Mouse (Mus musculus) kidney, adult 18-20 months (tissue): ENCODE measurements at regions not wholly inside any gene's neighbourhood (a gene's known extent, or its start where the extent isn't known, plus 50 kb on each side); places are given as distances from the start of the nearest gene placed in this dataset.

Experiments
- DNase-seq: peaks from one replicate; pipeline ENCODE4 v3.0.0; 2021

DNA sequence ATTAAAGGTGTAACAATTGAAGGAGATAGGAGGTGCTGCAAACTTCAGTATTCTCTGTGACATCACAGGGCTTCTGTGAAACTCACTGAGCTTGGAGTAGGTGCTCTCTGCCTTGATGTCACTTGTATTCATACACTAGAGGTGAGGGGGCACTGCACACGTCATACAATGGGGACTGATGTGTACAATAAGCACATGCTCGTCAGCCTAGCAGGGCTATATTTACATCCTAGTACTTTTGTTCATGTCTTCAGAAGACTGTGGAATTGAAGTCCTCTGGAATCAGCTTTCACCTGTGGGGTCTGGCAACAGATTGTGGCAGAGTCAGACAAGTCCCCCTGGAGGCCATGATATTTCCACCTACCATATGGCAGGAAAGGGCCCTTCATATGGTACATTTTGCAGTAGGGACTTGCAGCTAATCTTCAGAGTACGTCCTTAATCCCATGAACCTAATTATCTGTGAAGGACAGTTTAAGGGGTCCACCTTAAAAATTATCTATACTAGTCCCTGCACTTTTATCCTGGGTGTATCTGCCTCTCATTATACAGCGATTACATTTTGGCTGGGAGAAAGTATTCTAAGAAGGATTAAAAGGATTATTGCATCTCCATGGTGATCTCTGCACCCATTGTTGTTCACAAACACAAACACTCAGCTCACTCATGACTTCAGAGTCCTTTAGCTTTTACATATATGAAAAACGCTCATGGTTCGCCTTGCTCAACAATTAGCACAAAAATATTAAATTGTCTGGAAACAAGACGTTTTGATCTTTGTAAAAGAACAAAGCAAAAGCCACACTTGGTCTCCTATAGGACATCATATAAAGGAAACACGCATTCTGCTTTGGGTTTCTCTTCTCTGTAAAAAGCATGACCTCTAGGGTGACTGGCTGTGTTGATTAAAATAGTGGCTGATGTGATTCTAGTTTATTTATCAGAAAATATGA is 324.1 kb upstream of the Itga1 start:
- DNase-seq, result no peak

DNA sequence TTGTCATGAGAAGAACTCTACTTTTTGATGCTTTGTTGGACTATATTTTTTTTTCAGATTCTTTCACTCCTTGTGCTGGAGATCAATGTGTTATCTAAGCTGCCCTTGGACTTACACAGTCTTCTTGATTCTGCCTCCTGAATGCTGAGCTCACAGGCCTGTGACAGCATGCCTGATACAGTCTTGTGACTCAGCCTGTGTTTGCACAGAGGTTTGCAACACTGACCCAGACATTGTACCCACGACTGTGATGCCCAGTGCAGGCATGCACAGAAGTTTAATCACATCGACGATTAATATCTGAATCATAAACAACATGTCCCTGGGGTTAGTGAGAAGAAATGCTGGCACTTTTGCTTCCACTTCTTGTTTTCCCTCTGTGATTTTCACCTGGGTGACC is 322.0 kb upstream of the Itga1 start:
- DNase-seq, result no peak

DNA sequence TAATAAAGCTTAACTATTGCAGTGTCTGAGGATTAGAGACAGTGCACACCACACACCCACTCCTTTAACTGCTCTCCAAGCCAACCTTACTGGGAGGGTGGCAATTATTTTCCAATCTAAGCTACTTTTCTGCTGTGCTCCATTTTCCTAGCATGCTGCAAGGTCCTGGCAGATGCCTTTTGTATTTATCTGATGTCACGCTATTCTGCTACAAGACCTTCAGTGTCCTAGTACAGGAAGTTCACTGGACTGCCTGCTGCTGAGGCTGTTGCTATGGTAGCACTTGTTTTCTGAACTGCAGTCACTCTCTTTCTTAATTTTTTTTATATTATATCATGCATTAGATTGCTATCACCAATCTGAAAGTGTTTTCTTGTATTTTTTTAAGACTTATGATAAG is 319.7 kb upstream of the Itga1 start:
- DNase-seq, result no peak

DNA sequence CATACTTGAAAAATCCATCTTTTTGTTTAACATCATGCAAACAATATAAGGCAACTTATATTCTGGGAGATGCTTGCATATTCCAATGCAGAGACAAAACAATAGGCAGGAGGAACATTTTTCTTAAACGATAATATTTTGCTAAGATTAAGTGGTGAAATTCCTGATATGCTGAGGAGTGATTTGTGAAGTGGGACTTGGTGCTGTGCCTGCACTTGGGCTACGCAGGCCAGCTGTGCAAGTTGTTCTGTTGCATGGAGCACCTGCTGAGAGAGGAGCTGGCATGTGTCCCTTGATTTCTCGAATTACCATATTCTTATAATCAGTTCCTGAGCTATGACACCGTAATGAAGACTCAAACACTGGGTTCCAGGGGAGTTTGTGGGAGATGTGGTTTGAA is 316.1 kb upstream of the Itga1 start:
- no peak for DNase-seq

DNA sequence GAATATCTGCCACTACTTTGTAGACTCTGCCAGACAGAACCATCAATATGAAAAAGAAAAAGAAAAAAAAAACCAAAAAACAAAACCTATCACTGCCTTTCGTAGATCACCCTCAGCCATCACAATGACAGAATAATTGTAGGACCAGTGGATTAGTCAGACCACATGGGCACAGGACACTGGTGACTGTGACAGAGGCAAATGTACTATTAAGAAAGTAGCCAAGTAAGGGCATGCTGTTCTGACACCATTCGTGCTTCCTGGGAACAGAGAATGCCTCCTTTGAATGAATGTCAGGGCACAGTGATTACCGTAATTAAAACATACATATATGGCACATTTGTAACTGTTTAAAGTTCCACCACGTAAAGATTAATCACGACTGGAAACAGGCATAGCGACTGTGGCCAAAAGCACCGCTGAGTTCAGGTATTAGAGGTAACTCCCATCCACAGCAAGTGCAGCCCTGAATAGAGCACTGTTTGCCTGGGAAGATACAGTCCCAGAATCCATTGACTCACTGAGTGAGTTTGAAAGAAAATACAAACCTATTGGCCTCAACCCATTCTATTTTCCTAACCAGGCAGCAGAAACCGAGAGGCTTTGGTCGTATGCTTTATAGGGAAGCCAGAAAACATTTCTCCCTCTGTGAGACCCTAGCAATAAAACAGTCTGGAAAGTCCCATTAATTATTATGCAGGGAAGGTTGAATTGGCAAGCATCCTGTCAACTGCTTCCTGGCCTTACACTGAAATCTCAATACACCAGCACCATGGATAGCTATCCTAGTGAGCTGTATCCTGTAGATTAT is 312.2 kb upstream of the Itga1 start:
- DNase-seq, result no peak

DNA sequence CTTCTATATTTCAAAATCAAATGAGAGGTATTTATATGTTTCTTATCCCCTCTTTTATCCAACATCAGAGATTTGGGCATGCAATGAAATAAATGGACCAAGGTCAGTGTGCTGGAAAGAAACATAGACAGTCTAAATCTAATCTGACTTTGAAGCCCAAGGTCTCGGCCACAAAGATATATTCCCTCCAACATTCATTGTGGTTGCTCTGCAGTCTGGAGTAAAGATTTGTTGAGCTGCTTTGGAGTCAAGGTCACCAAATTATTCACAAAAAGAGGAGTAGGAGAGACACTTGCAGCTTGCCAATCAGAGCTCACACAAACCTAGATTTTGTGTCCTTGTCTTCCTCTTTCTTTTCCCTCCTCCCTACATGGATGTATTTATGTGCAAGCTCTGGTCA is 304.2 kb upstream of the Itga1 start:
- no peak for DNase-seq

DNA sequence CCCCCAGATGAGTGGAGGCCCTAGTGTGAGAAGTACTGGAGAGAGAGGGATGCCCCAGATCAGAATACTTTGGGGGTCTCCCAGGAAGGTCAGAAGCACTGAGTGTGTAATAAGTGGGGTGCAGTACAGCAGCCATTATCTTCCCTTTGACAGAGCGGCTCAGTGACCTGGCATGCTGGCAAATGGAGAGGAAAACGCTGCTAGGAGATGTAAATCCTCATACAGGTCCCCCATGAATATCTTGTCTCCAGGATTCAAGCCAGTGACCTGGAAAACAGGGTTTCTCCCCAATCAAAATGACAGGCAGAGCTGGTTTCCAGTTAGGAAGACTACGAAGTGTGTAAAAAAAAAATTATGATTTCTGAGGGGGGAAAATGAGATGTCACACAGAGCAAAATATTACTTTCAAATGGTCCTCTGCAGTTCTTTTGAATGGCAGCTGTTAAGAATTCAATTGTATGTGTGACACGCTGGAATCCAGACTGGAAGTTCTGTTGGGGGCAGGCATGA is 299.0 kb upstream of the Itga1 start:
- DNase-seq, result no peak

DNA sequence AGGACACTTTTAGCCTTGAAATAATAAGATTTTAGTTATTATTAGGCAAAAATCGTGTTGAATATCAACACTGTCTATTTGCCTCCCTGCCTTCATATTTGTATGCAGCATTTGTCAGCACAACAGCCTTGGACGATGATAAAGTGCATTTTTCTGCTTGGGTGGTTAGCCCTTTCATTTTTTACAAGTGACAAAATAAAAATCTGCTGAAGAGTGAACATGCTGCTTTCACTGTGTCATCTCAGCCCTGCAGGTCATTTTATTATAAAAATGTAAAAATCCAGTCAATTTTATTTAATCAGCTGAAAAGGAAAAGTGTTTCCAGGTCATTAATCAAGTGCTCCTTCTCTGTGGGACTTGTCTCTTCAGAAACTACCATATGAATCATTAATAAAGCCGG is 277.9 kb upstream of the Itga1 start:
- no peak for DNase-seq

DNA sequence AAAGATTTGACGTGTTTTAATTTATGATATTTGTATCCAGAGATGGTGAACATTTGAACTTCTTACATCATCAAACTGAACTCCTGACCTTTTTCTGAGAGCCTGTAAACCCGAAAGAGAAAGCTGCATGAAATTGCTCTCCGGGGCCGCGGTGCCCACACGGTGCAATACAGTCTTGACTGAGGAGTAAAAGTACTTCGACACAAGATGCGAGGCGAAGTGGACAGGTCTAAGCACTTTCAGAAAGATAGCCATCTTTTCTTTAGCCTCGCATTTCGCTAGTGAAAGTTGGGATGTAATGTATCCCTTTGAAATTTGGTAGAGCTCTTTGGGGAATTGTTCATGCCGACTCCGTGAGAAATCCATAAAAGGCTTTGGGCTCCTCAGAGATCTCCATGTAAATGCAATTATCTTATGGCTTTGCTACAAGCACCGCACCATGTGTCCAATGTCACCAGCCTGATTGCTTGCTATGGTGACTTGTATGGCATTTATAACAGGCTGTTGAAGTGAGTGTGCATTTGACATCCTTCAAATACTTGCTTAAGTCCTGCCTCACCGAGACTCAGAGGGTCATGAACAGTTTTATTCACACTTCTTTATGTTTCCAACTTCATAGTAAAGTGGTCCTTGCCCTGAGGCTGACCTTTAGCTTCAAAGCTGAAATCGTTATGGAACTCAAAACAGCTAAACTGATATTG is 274.6 kb upstream of the Itga1 start:
- DNase-seq, result no peak

DNA sequence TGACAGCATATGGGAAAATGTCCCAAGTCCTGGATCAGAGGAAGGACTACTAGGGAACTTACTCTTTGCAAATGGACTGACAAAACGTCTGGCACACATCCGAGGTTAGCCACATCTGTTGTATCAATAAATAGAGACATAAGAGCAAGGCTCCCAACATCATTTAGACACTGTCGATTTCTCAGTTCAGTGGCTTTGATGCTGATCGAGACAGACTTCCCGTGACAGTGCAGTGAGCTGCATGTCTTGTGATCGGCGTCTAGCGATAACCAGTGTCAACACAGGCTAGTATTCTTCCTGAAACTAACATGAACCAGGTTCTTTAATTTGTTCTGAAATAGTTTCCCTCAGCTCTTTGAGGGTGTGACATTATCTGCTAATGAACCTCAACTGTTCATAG is 259.7 kb upstream of the Itga1 start:
- DNase-seq, result no peak

DNA sequence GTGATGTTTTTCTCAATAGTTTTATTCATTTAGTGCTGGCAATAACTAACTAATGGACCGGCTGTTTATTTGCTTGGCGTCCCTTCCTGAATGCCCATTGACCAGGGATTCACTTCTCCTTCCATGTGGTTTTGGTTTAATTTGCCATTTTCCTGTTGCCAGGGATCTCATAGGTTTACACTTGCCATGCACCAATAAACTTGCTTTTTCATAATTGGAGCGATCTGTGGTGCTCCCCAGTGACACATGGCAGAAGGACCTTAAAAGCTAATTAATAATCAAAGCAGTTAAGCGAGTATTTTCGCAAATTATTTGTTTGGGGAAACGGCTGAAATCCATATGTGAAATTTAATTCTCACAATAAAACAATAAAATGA is 245.2 kb upstream of the Itga1 start:
- DNase-seq, result no peak

DNA sequence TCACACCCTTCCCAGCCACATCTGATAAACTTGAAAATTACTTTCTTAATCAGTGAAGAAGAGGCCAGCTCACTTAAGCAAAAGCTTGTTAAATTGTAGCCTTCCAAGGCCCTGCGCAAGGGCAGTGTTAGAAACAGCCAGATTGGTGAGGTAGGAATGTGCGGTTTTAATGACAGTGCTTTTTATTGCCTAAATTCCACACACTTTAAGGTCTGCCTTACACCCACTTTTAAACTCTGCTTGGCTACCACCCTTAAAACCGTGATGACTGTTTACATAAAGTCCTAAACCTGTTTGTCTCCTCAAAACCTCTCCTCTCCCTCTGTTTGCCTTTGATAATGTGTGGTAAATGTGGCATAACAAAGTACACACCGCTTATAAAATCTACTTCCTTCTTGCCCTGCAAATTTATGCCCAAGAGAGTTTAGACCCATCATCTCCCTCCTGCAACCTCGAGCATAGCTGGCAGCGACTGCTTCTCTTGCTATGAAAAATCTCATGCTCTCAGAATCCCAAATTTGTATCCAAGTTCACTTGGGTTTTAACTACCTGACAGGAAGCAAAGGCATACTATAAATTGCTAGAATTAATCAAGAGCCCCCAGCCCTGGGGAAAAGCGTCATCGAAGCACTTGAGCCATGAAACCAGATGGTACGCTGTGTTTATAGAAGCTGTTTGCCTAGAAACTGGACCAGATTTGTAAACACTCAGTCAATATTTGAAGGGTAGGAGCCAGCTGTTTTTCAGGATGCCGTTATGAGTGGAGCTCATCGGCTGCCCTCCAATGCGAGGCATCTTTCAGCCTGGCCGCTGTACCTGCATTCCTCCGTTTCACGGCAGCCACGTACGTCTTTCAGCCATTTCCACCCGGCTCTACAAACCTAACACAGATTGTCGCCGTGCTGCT is 244.6 kb upstream of the Itga1 start:
- no peak for DNase-seq

DNA sequence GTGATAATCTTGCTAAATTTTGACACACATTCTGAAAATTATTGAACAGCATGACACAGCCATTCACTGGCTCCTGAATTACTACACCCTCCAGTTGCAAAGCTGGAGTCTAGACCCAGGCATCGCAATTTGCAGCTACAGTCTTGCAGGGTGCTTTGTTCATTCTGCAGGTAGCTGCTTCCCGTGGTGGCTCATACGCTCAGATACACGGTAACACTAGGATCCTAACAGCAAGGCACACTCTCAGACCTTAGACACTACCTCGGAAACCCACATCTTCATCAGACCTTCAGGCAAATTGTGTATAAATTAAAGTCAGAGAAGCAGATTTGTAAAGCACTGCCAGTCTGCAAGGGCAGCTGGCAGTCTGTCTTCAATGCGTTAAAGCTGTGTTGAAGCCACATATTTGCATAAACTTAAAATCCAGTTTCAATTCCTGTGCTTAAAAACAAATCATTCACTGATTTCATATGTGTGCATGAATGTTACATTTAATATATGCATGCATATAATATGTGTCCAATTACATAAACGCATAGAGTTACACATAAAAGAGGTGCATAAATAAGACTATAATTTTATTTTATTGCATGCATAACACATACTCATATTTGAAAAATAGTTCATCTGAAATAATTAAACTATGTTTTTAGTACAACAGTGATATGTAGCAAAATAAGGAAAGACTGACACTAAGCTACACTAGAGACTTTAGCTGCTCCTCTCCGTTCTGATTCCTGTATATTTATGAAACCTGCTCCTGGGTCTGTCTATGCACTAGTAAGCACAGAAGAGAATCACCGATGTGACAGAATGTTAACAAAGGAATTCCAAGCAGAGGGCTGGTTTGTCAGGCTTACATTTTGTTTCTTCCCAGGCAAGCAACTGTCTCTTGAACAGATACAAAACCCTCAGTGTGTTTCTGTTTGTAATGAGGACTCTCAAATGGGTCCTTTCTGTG is 227.5 kb upstream of the Itga1 start:
- DNase-seq, result no peak

DNA sequence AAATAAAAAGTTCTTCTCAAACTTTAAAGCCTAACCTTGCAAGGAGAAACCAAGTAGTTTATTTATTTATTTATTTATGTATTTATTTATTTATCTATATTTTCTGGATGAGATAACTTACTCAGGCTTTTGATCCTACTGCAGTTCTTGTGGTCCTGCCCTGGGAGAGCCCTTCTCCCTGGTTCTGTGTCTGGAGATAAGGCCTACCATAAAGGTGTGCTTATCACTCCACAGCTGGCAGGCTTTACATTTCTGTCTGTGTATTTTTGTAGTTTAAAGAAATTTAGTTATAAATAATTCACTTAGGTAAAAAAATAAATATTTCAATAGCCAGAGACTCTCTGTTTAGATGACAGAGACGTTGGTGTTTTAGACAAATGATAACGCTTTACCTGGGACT is 224.5 kb upstream of the Itga1 start:
- DNase-seq, result no peak

DNA sequence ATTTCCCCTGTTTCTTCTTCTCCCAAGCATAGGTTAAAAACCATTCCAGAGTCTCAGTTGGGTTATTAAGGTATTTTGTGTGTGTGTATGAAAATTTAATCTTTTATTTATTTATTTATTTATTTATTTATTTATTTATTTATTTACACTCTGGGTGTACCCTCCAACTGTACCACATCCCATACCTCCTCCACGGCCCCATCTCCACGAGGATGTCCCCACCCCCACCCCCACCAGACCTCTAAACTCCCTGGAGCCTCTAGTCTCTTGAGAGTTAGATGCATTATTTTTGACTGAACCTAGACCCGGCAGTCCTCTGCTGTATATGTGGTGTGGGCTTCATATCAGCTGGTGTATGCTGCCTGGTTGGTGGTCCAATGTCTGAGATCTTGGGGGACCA is 214.9 kb upstream of the Itga1 start:
- DNase-seq, result no peak

DNA sequence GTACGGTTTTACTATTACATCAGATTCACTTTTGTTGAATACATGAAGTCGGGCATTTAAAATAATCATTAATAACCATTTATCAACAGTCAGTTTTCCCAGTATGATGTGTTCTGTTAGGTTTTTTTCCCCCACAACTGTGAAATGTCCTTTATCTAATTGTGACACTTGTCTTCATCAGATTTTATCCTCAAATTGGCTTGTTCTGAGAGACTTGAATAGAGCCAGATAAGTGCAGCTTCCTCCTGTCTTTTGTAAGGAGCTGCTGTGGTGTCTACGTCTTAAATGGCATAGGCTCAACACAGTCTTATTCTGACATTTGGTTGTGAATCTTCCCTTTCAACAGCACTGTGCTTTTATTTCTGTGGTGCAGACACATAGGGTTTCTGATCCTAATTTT is 206.8 kb upstream of the Itga1 start:
- DNase-seq, result no peak

DNA sequence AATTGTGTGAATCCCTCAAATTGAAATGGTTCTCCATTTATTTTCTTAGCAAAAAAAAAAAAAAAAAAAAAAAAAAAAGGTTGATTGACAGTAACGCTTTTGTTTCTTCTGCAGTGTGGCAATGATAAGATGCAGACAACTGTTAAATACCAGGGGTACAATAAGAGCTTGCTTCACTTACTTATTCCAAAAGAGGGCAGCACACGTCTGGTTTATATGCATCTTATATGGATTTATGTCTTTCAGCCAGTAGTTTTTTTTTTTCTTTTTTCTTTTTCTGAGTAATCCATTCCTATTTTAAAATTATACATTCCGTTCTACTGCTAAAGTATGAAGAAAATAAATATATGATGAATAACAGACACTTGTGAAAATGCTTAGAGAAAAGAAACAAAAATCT is 185.6 kb upstream of the Itga1 start:
- no peak for DNase-seq

DNA sequence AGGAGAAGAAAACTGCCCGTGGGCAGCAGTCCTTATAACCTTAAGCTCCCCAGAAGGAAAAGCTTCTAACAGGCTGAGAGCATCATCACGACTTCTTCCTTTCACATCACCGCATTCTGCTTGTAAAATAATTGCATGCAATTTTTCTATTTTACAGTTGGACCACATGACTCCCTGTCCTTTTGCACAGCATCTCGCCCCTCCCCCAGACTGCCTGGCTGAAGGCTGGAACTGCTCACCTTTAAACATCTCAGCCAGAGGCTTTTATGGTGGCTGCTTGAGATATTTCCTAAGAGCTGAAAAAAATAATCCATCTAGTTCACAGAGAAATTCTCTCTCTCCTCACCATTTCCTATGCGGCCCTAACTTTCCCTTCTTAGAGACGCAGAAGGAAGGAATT is 164.4 kb upstream of the Itga1 start:
- no peak for DNase-seq

DNA sequence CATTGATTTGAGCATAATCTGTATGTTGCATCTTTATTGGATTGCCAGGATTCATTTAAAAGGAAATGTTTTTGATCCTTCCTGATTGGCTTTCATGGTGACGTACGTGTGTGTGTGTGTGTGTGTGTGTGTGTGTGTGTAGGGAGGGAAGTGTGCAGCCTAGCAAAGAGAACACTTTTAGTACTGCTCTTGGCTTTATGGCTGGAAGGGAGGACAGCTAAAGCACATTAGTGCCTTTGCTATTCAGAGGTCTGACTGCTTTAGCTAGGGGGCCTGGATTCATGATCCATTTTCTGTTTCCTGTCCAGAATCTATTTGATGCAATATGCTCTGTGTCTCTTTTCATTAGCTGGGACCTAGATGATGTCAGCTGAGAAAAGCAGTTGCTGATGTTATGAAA is 155.6 kb upstream of the Itga1 start:
- DNase-seq, result no peak

DNA sequence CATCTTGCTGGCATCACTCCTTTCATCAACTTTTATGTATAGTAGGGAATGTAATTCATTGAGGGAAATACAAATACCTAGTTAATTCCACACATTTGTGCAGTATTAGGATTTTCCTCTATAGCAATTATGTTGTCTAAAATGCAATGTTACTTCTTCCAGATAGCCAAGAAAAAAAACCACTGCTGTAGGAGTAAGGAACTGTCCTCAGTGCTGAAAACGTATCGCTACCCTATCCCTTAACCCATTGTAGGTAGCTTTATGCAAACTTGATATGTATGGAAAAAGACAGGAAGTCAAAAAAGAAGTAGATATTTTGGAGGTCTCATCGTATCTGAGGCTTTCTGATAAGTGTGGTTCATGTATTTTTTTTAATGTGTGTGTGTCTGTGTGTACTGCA is 150.8 kb upstream of the Itga1 start:
- no peak for DNase-seq

DNA sequence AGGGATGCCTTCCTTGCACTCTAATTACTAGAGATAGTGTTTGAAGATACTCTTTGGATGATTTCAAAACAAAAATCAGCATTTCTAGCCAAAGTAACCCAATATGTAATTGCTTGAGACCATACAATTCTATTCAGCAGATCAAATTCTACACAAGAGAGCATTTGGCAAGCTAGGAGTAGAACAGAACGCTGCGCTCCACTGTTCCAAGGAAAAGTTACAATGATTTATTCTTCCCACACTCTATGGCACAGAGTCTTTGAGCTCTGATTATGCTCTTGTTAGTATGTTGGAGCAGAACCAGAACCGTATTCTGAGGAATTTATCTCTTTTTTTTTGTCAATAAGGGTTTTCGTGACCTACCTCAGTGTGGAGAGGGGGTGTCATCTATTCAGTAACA is 130.2 kb upstream of the Itga1 start:
- DNase-seq, result no peak
